Mouse (Mus musculus) C2C12 (cell line): ENCODE measurements around the gene Trio.

ENCODE experiments used
- CTCF ChIP-seq: IDR thresholded peaks from one replicate; pipeline ENCODE4 v1.5.1; 2011; ENCODE audit not compliant: control insufficient read depth, insufficient read depth, insufficient read length
- FOSL1 ChIP-seq: IDR thresholded peaks from one replicate; pipeline ENCODE4 v1.8.0; 2011; ENCODE audit warnings: mild to moderate bottlenecking, low read length; ENCODE audit not compliant: poor library complexity, insufficient read depth, severe bottlenecking

DNA sequence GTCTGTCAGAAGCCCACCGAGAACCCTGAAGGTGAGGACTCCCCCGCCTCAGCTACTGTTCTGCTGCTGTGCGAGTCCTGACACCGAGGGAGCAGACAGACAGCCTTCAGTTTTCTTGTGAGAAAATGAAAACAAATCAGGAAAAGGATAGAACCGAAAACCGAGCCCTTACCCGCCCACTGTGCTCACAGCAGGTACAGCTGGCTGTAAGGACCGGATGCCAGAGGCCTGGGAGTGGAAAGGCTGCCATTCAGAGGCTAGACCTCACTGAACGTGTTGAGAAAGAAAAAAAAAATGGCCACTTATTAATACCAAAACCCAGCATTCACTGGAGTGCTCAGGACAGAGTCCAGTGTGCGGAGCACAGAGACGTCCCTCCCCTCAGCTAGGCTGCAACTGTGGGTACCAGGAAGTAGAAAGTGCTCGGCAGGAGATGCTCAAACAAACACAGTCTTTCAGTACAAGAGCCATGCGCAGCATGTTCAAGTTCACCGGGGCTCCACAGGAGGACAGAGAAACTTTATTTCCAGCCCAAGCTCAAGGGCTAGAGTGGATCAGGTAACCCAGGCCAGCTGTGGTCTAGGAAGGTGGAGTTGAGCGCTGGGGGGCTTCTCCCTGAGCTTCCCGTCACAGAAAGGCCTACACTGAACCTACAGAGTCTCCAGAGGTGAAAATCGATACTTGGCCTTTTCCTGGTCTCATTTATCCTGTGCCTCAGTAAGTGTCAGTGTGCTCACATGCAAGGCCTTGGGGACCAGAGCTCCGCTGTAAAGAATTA is 221.9 kb downstream of the Trio start:
- no peak for TF ChIP-seq CTCF
- TF ChIP-seq FOSL1: no peak
